Mouse (Mus musculus) heart, embryonic 11.5 days (tissue): Measurements from ENCODE around the gene Tekt5. TPM values are rescaled to one million over a fixed set of nuclear protein-coding genes. Genes with fewer than 3 reads are reported as not detected.

Source experiments
- ATAC-seq: fragments of 200-750 bp; cut with Nextera tagmentation; replicated peaks from 2 replicates; pipeline ENCODE4 v1.8.0; 2017; ENCODE audit warnings: moderate library complexity; ENCODE audit not compliant: insufficient number of reproducible peaks, low FRiP score, low TSS enrichment
- H3K27ac ChIP-seq: fragments of 300-500 bp; sonication (generic); 2 replicates; pipeline ENCODE4 v1.5.1; 2014; ENCODE audit warnings: mild to moderate bottlenecking, low read depth, low read length
- H3K27me3 ChIP-seq: fragments of 300-500 bp; sonication (generic); 2 replicates; pipeline ENCODE4 v1.6.1; 2014; ENCODE audit warnings: mild to moderate bottlenecking, low read length, mixed read lengths; ENCODE audit not compliant: control insufficient read depth, insufficient read depth
- H3K36me3 ChIP-seq: fragments of 300-500 bp; sonication (generic); 2 replicates; pipeline ENCODE4 v1.6.1; 2014; ENCODE audit warnings: mild to moderate bottlenecking, low read length, moderate library complexity, mixed read lengths; ENCODE audit not compliant: control insufficient read depth, insufficient read depth
- H3K4me1 ChIP-seq: fragments of 300-500 bp; sonication (generic); 2 replicates; pipeline ENCODE4 v1.6.1; 2014; ENCODE audit warnings: low read length; ENCODE audit not compliant: control insufficient read depth, insufficient read depth
- H3K4me2 ChIP-seq: fragments of 300-500 bp; sonication (generic); 2 replicates; pipeline ENCODE4 v1.6.1; 2014; ENCODE audit warnings: mild to moderate bottlenecking, moderate library complexity
- H3K4me3 ChIP-seq: fragments of 300-500 bp; sonication (generic); 2 replicates; pipeline ENCODE4 v1.5.1; 2014; ENCODE audit warnings: low read depth, low read length
- H3K9ac ChIP-seq: fragments of 300-500 bp; sonication (generic); 2 replicates; pipeline ENCODE4 v1.6.1; 2014; ENCODE audit warnings: mild to moderate bottlenecking, low read depth, low read length, moderate library complexity
- H3K9me3 ChIP-seq: fragments of 300-500 bp; sonication (generic); replicated peaks from 2 replicates; pipeline ENCODE4 v1.6.1; 2016; ENCODE audit warnings: low read length; ENCODE audit not compliant: control insufficient read depth
- WGBS: fragments of 180-500 bp; shearing (Covaris S2); extraction: QIAGEN DNeasy Blood & Tissue Kit; methylation state at CpG from one replicate; pipeline ENCODE4 v1.1.7; 2014; ENCODE audit not compliant: insufficient replicate concordance; 5-methylcytosine and 5-hydroxymethylcytosine counted together
- polyA plus RNA-seq: library from polyadenylated mRNA; unstranded; fragments of >200 nt; fragmentation: Nextera tagmentation; extraction: Ambion mirVana; gene quantifications from 2 replicates; pipeline ENCODE4 v1.2.1, GENCODE M21; 2014

Gene Tekt5
- polyA plus RNA-seq, 1 experiment from 2014 or later, result 0.23 TPM

GRCm38 (mm10) chr16:10316493-10317196 lies 78.6 kb downstream of the Tekt5 start:
- no peak overlapping the region for H3K9ac ChIP-seq
- no peak overlapping the region for H3K27ac ChIP-seq
- H3K4me2 ChIP-seq, result no peak overlapping the region
- H3K27me3 ChIP-seq, result no peaks in the 10 kb centered on the region
- 68% methylated on average over 10 of the region's 10 CpGs for WGBS
- H3K4me3 ChIP-seq, result no peak overlapping the region
- H3K4me1 ChIP-seq, result peaks cover 7% of the 10 kb centered on the region; the same call in 1 of the 2 replicates
- ATAC-seq, result no peak
- no peaks in the 10 kb centered on the region for H3K36me3 ChIP-seq
- no peaks in the 10 kb centered on the region for H3K9me3 ChIP-seq

GRCm38 (mm10) chr16:10313646-10314088 lies 81.6 kb downstream of the Tekt5 start, which contains the start of gene Emp2:
Emp2 (minus strand) TSS chr16:10313968.
- Histone ChIP-seq H3K4me2 (peak within 1 kb of the TSS; percentile 75), H3K4me1 (peaks cover 17% of the 10 kb centered on the region), H3K9ac (peak within 1 kb of the TSS; percentile 75), H3K27ac (peak within 1 kb of the TSS; percentile 4; the same call in 1 of the 2 replicates), H3K27me3 (no peaks in the 10 kb centered on the region), H3K36me3 (no peaks in the 10 kb centered on the region), H3K9me3 (no peaks in the 10 kb centered on the region), H3K4me3 (peak within 1 kb of the TSS; percentile 65)
- 0% methylated on average over 35 of the region's 40 CpGs for whole genome bisulfite sequencing
- ATAC-seq, result peak; percentile 69

GRCm38 (mm10) chr16:10313226-10313625 lies 82.1 kb downstream of the Tekt5 start:
- H3K9ac ChIP-seq, result peak overlapping the region; percentile 75
- peaks cover 17% of the 10 kb centered on the region for H3K4me1 ChIP-seq
- H3K4me2 ChIP-seq, result peak overlapping the region; percentile 75
- no peaks in the 10 kb centered on the region for H3K27me3 ChIP-seq
- peak overlapping the region; percentile 4; the same call in 1 of the 2 replicates for H3K27ac ChIP-seq
- ATAC-seq, result peak; percentile 19; the same call in 1 of the 2 replicates
- no peaks in the 10 kb centered on the region for H3K36me3 ChIP-seq
- no peaks in the 10 kb centered on the region for H3K9me3 ChIP-seq
- 4% methylated on average over 15 of the region's 15 CpGs for WGBS
- peak overlapping the region; percentile 65 for H3K4me3 ChIP-seq

- H3K4me1 ChIP-seq, result peaks cover 17% of the 10 kb centered on the region
- no peak overlapping the region for H3K4me3 ChIP-seq
- H3K36me3 ChIP-seq, result no peaks in the 10 kb centered on the region
- peak overlapping the region; percentile 70 for H3K27ac ChIP-seq
- H3K9me3 ChIP-seq, result no peaks in the 10 kb centered on the region
- WGBS, result 54% methylated on average over 4 of the region's 4 CpGs
- no peak overlapping the region for H3K4me2 ChIP-seq
- no peak overlapping the region for H3K9ac ChIP-seq
- no peaks in the 10 kb centered on the region for H3K27me3 ChIP-seq
- no peak for ATAC-seq
Measured at GRCm38 (mm10) chr16:10311989-10312388, 83.3 kb downstream of the Tekt5 start.

GRCm38 (mm10) chr16:10311086-10311485 lies 84.2 kb downstream of the Tekt5 start:
- H3K9ac ChIP-seq, result 0 out of 2 replicates have a peak overlapping the region, but pooled peaks have one; percentile 16
- H3K4me2 ChIP-seq, result peak overlapping the region; percentile 41
- no peaks in the 10 kb centered on the region for H3K9me3 ChIP-seq
- H3K27me3 ChIP-seq, result no peaks in the 10 kb centered on the region
- peaks cover 17% of the 10 kb centered on the region for H3K4me1 ChIP-seq
- no peak overlapping the region for H3K4me3 ChIP-seq
- 31% methylated on average over 3 of the region's 3 CpGs for WGBS
- H3K27ac ChIP-seq, result peak overlapping the region; percentile 70
- peak; percentile 58 for ATAC-seq
- H3K36me3 ChIP-seq, result no peaks in the 10 kb centered on the region

- no peak overlapping the region for H3K4me2 ChIP-seq
- no peaks in the 10 kb centered on the region for H3K27me3 ChIP-seq
- no peak overlapping the region for H3K9ac ChIP-seq
- H3K27ac ChIP-seq, result 0 out of 2 replicates have a peak overlapping the region, but pooled peaks have one; percentile 70
- no peak for ATAC-seq
- WGBS, result 75% methylated on average over 5 of the region's 5 CpGs
- no peak overlapping the region for H3K4me3 ChIP-seq
- H3K36me3 ChIP-seq, result no peaks in the 10 kb centered on the region
- H3K9me3 ChIP-seq, result no peaks in the 10 kb centered on the region
- peaks cover 17% of the 10 kb centered on the region for H3K4me1 ChIP-seq
Measured at GRCm38 (mm10) chr16:10310507-10310906, 84.8 kb downstream of the Tekt5 start.

Other genes starting within 250 kb of the Tekt5 start
- gene Rpl39l, start 225.3 kb downstream of the Tekt5 start, polyA plus RNA-seq, result 0.27 and 0.45 TPM in 2 replicates
- 0.53 and 0.99 TPM in 2 replicates for gene Atf7ip2, start 202.8 kb downstream of the Tekt5 start, polyA plus RNA-seq
- 21.9 and 24.7 TPM in 2 replicates for gene Emp2, start 81.5 kb downstream of the Tekt5 start, polyA plus RNA-seq
- 47.2 and 49.8 TPM in 2 replicates for gene Nubp1, start 16.5 kb upstream of the Tekt5 start, polyA plus RNA-seq
- gene Tvp23a, start 51.9 kb upstream of the Tekt5 start, polyA plus RNA-seq, result 4.5 and 6.3 TPM in 2 replicates
- 0.19 and 0.35 TPM in 2 replicates for gene Ciita, start 84.6 kb upstream of the Tekt5 start, polyA plus RNA-seq
- gene Dexi, start 147.6 kb upstream of the Tekt5 start, polyA plus RNA-seq, result 14.3 and 16.3 TPM in 2 replicates
- 28.8 and 39.1 TPM in 2 replicates for gene Clec16a, start 149.8 kb upstream of the Tekt5 start, polyA plus RNA-seq